Mouse (Mus musculus): ENCODE data around the gene Ptpn5.

GRCm38 (mm10) chr7:47035426-47035825, 98.1 kb downstream of the Ptpn5 start:
- TF ChIP-seq CTCF (IDR thresholded peaks at IDR 0.05; ENCODE audit: borderline replicate concordance, insufficient read depth, low read depth, low read length) (no peak), POLR2A (IDR thresholded peaks at IDR 0.05; ENCODE audit: borderline replicate concordance, insufficient read depth, low read length) (no peak)

All from cerebellum, adult 2 months (tissue).